Mouse (Mus musculus) small intestine, adult 2 months (tissue): ENCODE data around the gene Mmp13.

ENCODE experiments used
- CTCF ChIP-seq: fragments of 200-500 bp; IDR thresholded peaks from 2 replicates; pipeline ENCODE4 v1.5.1; 2012; ENCODE audit warnings: low read depth, mild to moderate bottlenecking, control low read depth, inconsistent platforms, low read length, moderate library complexity, mixed read lengths; ENCODE audit not compliant: insufficient replicate concordance, insufficient read length; ENCODE audit errors: extremely low read depth
- POLR2A ChIP-seq: fragments of 200-500 bp; IDR thresholded peaks from 2 replicates; pipeline ENCODE4 v1.6.1; 2012; ENCODE audit warnings: low read depth, mild to moderate bottlenecking, control low read depth, inconsistent platforms, low read length, moderate library complexity

DNA sequence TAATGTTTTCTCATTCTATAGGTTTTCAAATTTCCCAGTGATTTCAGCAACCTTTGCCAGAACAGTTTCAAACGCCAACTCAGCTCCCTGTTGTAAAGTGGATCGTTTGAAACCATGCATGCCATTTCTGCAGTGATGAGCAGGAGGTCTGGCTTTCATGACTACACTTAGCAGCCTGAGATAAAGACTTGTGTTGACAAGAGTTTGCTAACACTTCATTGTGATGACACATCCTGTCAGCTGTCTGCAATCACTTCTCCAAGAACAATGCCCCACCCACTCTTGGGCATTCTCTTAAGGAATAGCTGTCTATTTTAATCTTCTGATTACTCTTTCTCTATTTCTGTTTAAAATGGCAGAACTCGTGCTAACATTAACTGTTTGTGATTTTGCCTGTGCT is 2.2 kb upstream of the Mmp13 start:
- TF ChIP-seq CTCF (no peak), POLR2A (no peak)
